Mouse (Mus musculus): ENCODE results near the gene Tbc1d24.

DNA sequence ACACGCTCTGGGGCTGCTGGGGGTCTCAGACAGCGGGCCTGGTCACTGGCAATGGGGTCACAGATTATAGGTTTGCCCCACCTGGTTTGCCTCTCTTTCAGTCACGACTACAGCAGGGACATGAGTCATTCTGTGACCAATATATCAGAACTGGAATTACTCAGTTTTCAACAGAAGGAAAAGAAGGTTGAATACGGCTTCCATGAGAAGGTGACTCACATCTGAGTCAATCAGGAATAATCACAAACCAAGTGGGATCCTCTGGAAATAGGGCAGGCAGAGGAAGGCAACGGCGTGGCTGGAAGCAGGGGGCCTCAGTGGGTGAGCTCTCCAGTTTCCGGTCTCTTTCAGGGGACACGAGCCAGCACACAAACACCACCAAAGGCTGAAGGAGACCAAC, 38.7 kb upstream of the Tbc1d24 start:
- TF ChIP-seq CTCF (IDR thresholded peaks at IDR 0.05; ENCODE audit: low read depth) (no peak), EP300 (IDR thresholded peaks at IDR 0.05; ENCODE audit: low read depth) (no peak)

All from liver, embryonic 14.5 days (tissue).